Mouse (Mus musculus) liver, adult 2 months (tissue): ENCODE data around the gene Gm48551. TPM values are rescaled to one million over a fixed set of nuclear protein-coding genes. Genes with fewer than 3 reads are reported as not detected.

Experiments
- DNase-seq: peaks from one replicate; pipeline ENCODE4 v3.0.0-alpha.2; 2011; ENCODE audit warnings: low read depth, low spot score; ENCODE audit errors: extremely low read depth
- H3K27ac ChIP-seq: fragments of 200-500 bp; replicated peaks from 2 replicates; pipeline ENCODE4 v1.5.1; 2012; ENCODE audit warnings: low read depth, mild to moderate bottlenecking, control low read depth, inconsistent platforms, low read length; ENCODE audit not compliant: insufficient read depth
- H3K27me3 ChIP-seq: fragments of 200-500 bp; 2 replicates; pipeline ENCODE4 v1.6.1; 2012; ENCODE audit warnings: mild to moderate bottlenecking, moderate library complexity, low read length, inconsistent platforms; ENCODE audit not compliant: control insufficient read depth, insufficient read depth
- H3K36me3 ChIP-seq: fragments of 200-500 bp; 2 replicates; pipeline ENCODE4 v1.6.1; 2012; ENCODE audit warnings: low read length, inconsistent platforms; ENCODE audit not compliant: control insufficient read depth, insufficient read depth
- H3K4me1 ChIP-seq: fragments of 200-500 bp; 2 replicates; pipeline ENCODE4 v1.6.1; 2011; ENCODE audit warnings: low read length; ENCODE audit not compliant: control insufficient read depth, insufficient read depth
- H3K4me3 ChIP-seq: fragments of 200-500 bp; 2 replicates; pipeline ENCODE4 v1.5.1; 2011; ENCODE audit warnings: low read depth, mild to moderate bottlenecking, control low read depth, low read length, moderate library complexity; ENCODE audit not compliant: insufficient read depth
- H3K79me2 ChIP-seq: fragments of 200-500 bp; 2 replicates; pipeline ENCODE4 v1.6.1; 2012; ENCODE audit warnings: inconsistent platforms, mild to moderate bottlenecking, low read length, moderate library complexity; ENCODE audit not compliant: control insufficient read depth, insufficient read depth
- H3K9ac ChIP-seq: fragments of 200-500 bp; 2 replicates; pipeline ENCODE4 v1.6.1; 2012; ENCODE audit warnings: low read depth, mild to moderate bottlenecking, control low read depth, inconsistent platforms, low read length
- CTCF ChIP-seq: fragments of 200-500 bp; IDR thresholded peaks from 2 replicates; pipeline ENCODE4 v1.5.1; 2011; ENCODE audit warnings: low read depth, low read length, control low read depth
- POLR2A ChIP-seq: fragments of 200-500 bp; IDR thresholded peaks from 2 replicates; pipeline ENCODE4 v1.6.1; 2011; ENCODE audit warnings: low read length, control low read depth; ENCODE audit not compliant: insufficient read depth; ENCODE audit errors: extremely low read depth
- WGBS: fragments of 180-500 bp; shearing (Covaris S2); methylation state at CpG from one replicate; pipeline ENCODE4 v1.1.7; 2018; 5-methylcytosine and 5-hydroxymethylcytosine counted together
- polyA plus RNA-seq: library from polyadenylated mRNA; depleted of rRNA; stranded (reverse); fragments of >200 nt; gene quantifications from 2 replicates; pipeline ENCODE4 v1.2.3, GENCODE M21; 2012
- total RNA-seq: library from RNA; depleted of rRNA; stranded (reverse); fragments of >200 nt; gene quantifications from 2 replicates; pipeline ENCODE4 v1.2.3, GENCODE M21; 2014

The Gm48551 gene
- total and polyA plus RNA-seq, 2 experiments, result 0.32 to 2.4 TPM

DNA sequence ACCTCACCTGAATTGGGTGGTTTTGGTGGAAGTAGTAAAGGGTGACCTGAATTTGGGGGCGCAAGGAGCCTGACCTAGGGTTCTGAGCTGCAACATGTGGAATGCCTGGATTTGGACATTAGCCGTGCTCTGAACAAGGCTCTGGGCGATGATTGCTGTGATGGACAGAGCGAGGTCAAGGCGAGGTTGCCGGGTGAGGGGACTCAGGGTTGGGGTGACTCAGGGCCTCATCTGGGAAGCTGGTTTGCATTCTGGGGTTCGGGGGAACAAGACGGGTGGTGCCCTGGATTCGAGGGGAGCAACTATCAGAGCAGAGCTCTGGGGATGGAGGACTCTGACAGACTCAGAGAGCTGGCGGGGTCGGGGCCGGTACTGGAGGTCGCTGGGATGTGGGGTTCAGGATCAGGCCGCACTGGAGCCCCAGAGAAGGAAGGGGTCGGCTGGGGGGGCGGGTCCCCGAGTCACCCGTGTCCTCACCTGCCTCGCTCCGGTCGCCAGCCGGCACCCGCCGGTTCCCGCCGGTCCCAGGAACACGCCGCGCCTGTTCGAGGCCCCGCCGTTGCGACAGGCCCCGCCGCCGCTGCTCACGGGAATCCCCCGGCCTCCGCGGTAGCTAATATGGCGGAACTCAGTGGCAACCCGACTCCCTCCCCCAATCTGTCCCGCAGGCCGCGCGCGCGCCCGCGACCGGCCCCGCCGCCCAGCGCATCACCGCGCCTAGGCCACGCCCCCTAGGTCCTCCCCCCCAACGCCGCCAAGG lies 6.3 kb upstream of the Gm48551 start, which contains the start of gene Fzr1:
Gene Fzr1 (minus strand): TSS at position 724 of the 760 bp plus-strand sequence.
- H3K9ac ChIP-seq, result peak within 1 kb of the TSS; percentile 90
- H3K79me2 ChIP-seq, result peaks cover 20% of the 10 kb centered on the region; the same call in 1 of the 2 replicates
- H3K27ac ChIP-seq, result peak within 1 kb of the TSS; percentile 60
- H3K36me3 ChIP-seq, result no peaks in the 10 kb centered on the region
- DNase-seq, result no peak
- H3K27me3 ChIP-seq, result no peaks in the 10 kb centered on the region
- peaks cover 10% of the 10 kb centered on the region for H3K4me1 ChIP-seq
- no peak for TF ChIP-seq CTCF
- peak; percentile 51; the same call in 1 of the 2 replicates for TF ChIP-seq POLR2A
- under 1% methylated on average over 57 of the region's 59 CpGs for WGBS
- peak within 1 kb of the TSS; percentile 77 for H3K4me3 ChIP-seq

GRCm38 (mm10) chr10:81378553-81379182 lies 5.6 kb upstream of the Gm48551 start:
- Histone ChIP-seq H3K4me3 (peak overlapping the region; percentile 57), H3K9ac (peak overlapping the region; percentile 20), H3K27ac (no peak overlapping the region), H3K79me2 (peaks cover 20% of the 10 kb centered on the region; the same call in 1 of the 2 replicates), H3K36me3 (no peaks in the 10 kb centered on the region), H3K4me1 (peaks cover 10% of the 10 kb centered on the region), H3K27me3 (no peaks in the 10 kb centered on the region)
- DNase-seq, result peak; percentile 95
- TF ChIP-seq POLR2A, result no peak
- TF ChIP-seq CTCF, result no peak
- under 1% methylated on average over 46 of the region's 46 CpGs for WGBS

DNA sequence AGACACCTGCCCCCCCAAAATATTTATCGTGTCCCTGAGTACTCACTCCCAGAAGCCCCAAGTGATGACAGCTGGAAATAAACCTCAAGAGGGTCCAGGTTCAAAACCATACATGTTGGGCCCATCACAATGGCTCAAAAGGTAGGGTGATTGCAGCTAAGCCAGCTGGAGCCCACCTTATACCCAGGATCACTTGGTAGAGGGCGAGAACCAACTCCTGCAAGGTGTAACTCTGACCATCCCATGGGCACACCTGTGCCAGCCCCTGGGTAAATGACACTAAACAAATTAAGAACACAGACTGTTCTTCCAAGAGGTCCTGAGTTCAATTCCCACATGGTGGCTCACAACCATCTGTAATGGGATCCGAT lies 5.1 kb upstream of the Gm48551 start:
- DNase-seq, result no peak
- no peak overlapping the region for H3K27ac ChIP-seq
- peak overlapping the region; percentile 57 for H3K4me3 ChIP-seq
- H3K4me1 ChIP-seq, result peaks cover 10% of the 10 kb centered on the region
- WGBS, result 65% methylated on average over 3 of the region's 3 CpGs
- no peaks in the 10 kb centered on the region for H3K36me3 ChIP-seq
- no peak overlapping the region; the same call in 1 of the 2 replicates for H3K9ac ChIP-seq
- no peaks in the 10 kb centered on the region for H3K27me3 ChIP-seq
- peaks cover 17% of the 10 kb centered on the region; the same call in 1 of the 2 replicates for H3K79me2 ChIP-seq
- TF ChIP-seq POLR2A (no peak), CTCF (no peak)

DNA sequence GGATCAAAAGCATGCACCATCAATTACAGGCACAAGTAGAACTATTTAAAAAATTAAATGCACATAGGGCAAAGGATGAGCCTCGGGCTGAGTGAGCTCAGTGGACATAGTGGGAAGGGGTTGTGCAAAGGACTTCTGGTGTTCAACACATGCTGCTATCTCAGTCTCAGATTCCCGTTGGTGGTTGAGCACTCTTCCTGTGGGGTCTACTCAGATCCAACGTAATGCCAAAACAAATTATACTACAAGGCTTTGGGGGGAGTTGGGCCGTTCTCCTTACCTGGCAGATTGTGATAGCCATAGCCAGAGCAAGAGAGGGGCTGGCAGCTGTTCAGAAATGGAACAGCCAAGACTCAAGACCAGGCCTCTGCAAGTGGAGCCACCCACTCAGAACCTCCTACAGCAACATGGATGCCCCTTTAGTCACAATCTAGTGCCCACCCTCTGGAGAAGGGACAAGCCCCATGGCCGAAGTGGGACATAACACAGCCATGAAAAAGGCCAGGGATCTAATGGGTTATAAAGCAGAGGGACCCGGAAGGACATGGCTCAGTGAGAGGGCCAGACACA lies 4.4 kb upstream of the Gm48551 start:
- WGBS, result 89% methylated on average over 6 of the region's 6 CpGs
- no peak overlapping the region for H3K4me3 ChIP-seq
- H3K36me3 ChIP-seq, result no peaks in the 10 kb centered on the region
- H3K27ac ChIP-seq, result no peak overlapping the region
- DNase-seq, result no peak
- peaks cover 19% of the 10 kb centered on the region for H3K79me2 ChIP-seq
- no peak overlapping the region for H3K9ac ChIP-seq
- TF ChIP-seq CTCF (no peak), POLR2A (no peak)
- H3K27me3 ChIP-seq, result no peaks in the 10 kb centered on the region
- H3K4me1 ChIP-seq, result peaks cover 11% of the 10 kb centered on the region

DNA sequence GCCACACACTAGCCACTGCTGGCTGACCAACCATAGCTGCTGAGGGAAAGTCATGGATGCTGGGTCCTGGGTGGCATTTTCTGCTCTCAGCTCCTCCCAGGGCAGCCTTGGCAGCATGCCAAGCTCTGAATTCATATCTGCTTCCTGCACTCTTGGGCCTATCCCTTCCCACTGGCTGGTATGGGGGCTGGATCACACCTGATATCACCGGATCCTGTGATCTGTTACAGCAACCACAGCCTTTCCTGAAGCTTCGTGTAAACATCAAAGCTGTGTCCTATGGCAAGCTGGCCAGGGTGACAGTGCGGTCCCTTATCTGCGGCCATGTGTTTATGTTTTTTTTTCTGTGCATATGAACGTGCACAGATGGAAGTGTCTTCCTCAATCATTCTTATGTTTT lies 2.2 kb upstream of the Gm48551 start:
- TF ChIP-seq CTCF, result no peak
- no peak for TF ChIP-seq POLR2A
- Histone ChIP-seq H3K4me3 (no peak overlapping the region), H3K36me3 (no peaks in the 10 kb centered on the region), H3K9ac (no peak overlapping the region), H3K4me1 (peaks cover 16% of the 10 kb centered on the region), H3K27ac (no peak overlapping the region), H3K27me3 (no peaks in the 10 kb centered on the region), H3K79me2 (peaks cover 19% of the 10 kb centered on the region)
- no peak for DNase-seq
- 70% methylated on average over 5 of the region's 5 CpGs for whole genome bisulfite sequencing

- peaks cover 13% of the 10 kb centered on the region for H3K79me2 ChIP-seq
Measured at GRCm38 (mm10) chr10:81384605-81384982, 328 bp downstream of the Gm48551 start.

More at GRCm38 (mm10) chr10:81384605-81384982, 328 bp downstream of the Gm48551 start:
- H3K9ac ChIP-seq, result peak overlapping the region; percentile 89
- WGBS, result under 1% methylated on average over 19 of the region's 19 CpGs
- H3K4me1 ChIP-seq, result peaks cover 14% of the 10 kb centered on the region
- TF ChIP-seq CTCF, result no peak
- TF ChIP-seq POLR2A, result no peak
- DNase-seq, result no peak
- peak overlapping the region; percentile 70 for H3K27ac ChIP-seq
- H3K4me3 ChIP-seq, result peak overlapping the region; percentile 88
- 0 out of 2 replicates have a peak, but pooled peaks cover 1% of the 10 kb centered on the region for H3K36me3 ChIP-seq
- H3K27me3 ChIP-seq, result no peaks in the 10 kb centered on the region
